Mouse (Mus musculus) heart, embryonic 14.5 days (tissue): ENCODE data around the gene Kcne4. TPM values are rescaled to one million over a fixed set of nuclear protein-coding genes. Genes with fewer than 3 reads are reported as not detected.

Experiments
- ATAC-seq: fragments of 200-750 bp; cut with Nextera tagmentation; 2 replicates; pipeline ENCODE4 v1.8.0; 2017; ENCODE audit warnings: low read depth, moderate TSS enrichment; ENCODE audit not compliant: insufficient number of reproducible peaks, insufficient read depth, low FRiP score
- H3K27ac ChIP-seq, 2 experiments: fragments of 200-500 bp in 1 of 2; fragments of 300-500 bp in 1 of 2; sonication (generic) in 1 of 2; replicated peaks in 1 of 2; 2 replicates each; pipeline ENCODE4 v1.5.1; 2012 to 2014; ENCODE audit warnings: low read depth in 2 of 2, low read length in 2 of 2, control low read depth in 1 of 2, mild to moderate bottlenecking in 1 of 2, mixed read lengths in 1 of 2; ENCODE audit not compliant: control insufficient read depth in 1 of 2, insufficient read depth in 1 of 2
- H3K27me3 ChIP-seq: fragments of 300-500 bp; sonication (generic); 2 replicates; pipeline ENCODE4 v1.6.1; 2014; ENCODE audit warnings: mild to moderate bottlenecking, low read length, control low read depth; ENCODE audit not compliant: control insufficient read depth, insufficient read depth
- H3K36me3 ChIP-seq: fragments of 300-500 bp; sonication (generic); 2 replicates; pipeline ENCODE4 v1.6.1; 2014; ENCODE audit warnings: mild to moderate bottlenecking, control low read depth, low read length, mixed read lengths; ENCODE audit not compliant: control insufficient read depth, insufficient read depth
- H3K4me1 ChIP-seq, 2 experiments: fragments of 200-500 bp in 1 of 2; fragments of 300-500 bp in 1 of 2; sonication (generic) in 1 of 2; 2 replicates each; pipeline ENCODE4 v1.6.1; 2012 to 2014; ENCODE audit warnings: low read length in 2 of 2, control low read depth in 1 of 2, mixed read lengths in 1 of 2; ENCODE audit not compliant: control insufficient read depth in 2 of 2, insufficient read depth in 2 of 2
- H3K4me2 ChIP-seq: fragments of 300-500 bp; sonication (generic); 2 replicates; pipeline ENCODE4 v1.6.1; 2014; ENCODE audit warnings: mild to moderate bottlenecking, low read length
- H3K4me3 ChIP-seq, 2 experiments: fragments of 200-500 bp in 1 of 2; fragments of 300-500 bp in 1 of 2; sonication (generic) in 1 of 2; 2 replicates each; pipeline ENCODE4 v1.5.1; 2012 to 2014; ENCODE audit warnings: low read length in 2 of 2, mild to moderate bottlenecking in 2 of 2, control low read depth in 1 of 2, low read depth in 1 of 2, moderate library complexity in 1 of 2; ENCODE audit not compliant: control insufficient read depth in 1 of 2, insufficient read depth in 1 of 2
- H3K9ac ChIP-seq: fragments of 300-500 bp; sonication (generic); 2 replicates; pipeline ENCODE4 v1.6.1; 2014; ENCODE audit warnings: mild to moderate bottlenecking, low read length
- H3K9me3 ChIP-seq: fragments of 300-500 bp; sonication (generic); 2 replicates; pipeline ENCODE4 v1.6.1; 2016; ENCODE audit warnings: low read length, control low read depth; ENCODE audit not compliant: control insufficient read depth
- WGBS: fragments of 180-500 bp; shearing (Covaris S2); extraction: QIAGEN DNeasy Blood & Tissue Kit; methylation state at CpG from one replicate; pipeline ENCODE4 v1.1.7; 2014; 5-methylcytosine and 5-hydroxymethylcytosine counted together
- polyA plus RNA-seq: library from polyadenylated mRNA; unstranded; fragments of >200 nt; fragmentation: Nextera tagmentation; extraction: Ambion mirVana; gene quantifications from 2 replicates; pipeline ENCODE4 v1.2.1, GENCODE M21; 2014

Gene Kcne4
- polyA plus RNA-seq, 1 experiment from 2014 or later: 4.2 TPM

DNA sequence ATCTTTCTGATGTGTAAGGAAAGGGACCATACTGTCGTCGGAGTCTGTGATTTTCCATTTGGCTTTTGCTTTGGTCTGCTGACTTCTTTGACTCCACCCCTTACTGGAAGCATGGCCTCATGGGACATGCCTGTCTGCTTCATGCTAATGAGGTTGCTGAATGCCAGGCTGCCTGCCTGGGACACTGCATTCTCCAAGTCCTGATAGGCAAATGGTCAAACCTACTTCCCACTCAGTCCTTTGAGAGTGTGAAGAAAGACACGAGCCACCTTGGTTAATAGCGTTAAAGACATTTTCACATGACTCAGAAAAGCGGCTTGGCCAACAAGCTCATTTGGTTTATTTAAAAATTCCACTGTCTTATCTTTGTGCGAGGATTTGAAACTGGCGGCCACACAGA lies 43.5 kb downstream of the Kcne4 start:
- H3K4me2 ChIP-seq: peak overlapping the region; percentile 34
- peaks cover 12 to 16% of the 10 kb centered on the region in 2 experiments for H3K4me1 ChIP-seq
- H3K4me3 ChIP-seq: no peak overlapping the region
- no peak overlapping the region for H3K9ac ChIP-seq
- no peaks in the 10 kb centered on the region for H3K27me3 ChIP-seq
- H3K36me3 ChIP-seq: no peaks in the 10 kb centered on the region
- WGBS: 25% methylated on average over 7 of the region's 7 CpGs
- H3K9me3 ChIP-seq: no peaks in the 10 kb centered on the region
- ATAC-seq: peak; percentile 47; the same call in 1 of the 2 replicates
- peak overlapping the region; percentile 61 to 64 for H3K27ac ChIP-seq

DNA sequence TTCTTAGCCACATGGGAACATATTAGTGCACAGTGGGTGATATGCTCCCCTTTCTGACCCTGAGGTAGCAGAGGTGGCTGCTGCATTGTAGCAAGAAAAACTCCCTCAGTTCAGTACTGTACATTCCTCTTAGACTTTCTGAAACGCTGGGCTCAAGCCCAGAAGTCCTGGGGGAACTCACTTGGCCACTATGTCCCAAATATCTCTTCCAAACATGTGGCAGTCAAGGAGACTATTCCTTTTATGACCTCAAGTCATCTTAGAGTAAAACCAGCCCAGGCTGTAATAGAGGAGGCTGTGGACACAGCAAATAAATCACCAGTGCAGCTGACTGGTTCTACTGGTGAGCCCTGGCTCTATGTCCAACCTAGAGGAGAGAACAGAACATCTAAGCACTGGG lies 45.7 kb downstream of the Kcne4 start:
- Histone ChIP-seq H3K4me3 (no peak overlapping the region), H3K4me2 (no peak overlapping the region), H3K4me1 (peaks cover 16 to 20% of the 10 kb centered on the region in 2 experiments), H3K9me3 (no peaks in the 10 kb centered on the region), H3K36me3 (no peaks in the 10 kb centered on the region), H3K27ac (no peak overlapping the region), H3K27me3 (no peaks in the 10 kb centered on the region), H3K9ac (no peak overlapping the region)
- ATAC-seq: 0 out of 2 replicates have a peak, but pooled peaks have one; percentile 4
- WGBS: 67% methylated on average over 1 of the region's 1 CpGs

DNA sequence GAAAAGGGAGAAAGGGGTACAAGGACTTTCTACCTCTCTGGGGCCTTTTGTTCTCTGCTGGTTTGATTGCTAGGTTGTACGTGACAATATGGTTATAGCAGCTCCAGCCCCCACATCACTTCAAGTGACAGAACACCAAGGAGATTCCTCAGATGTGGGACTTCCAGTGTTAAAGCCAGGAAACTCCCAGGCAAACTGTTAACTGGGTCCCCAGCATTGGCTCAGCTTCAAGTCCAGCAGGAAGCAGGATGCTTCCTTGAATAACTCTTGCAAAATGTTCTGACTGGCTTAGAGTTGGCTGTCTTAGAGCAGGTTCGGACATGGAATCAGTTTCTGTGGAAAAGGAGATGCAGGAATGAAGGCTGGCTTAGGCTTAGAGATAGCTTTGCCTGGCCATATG lies 47.3 kb downstream of the Kcne4 start:
- no peak; the same call in 1 of the 2 replicates for ATAC-seq
- Histone ChIP-seq H3K4me1 (peaks cover 16 to 20% of the 10 kb centered on the region in 2 experiments), H3K9ac (no peak overlapping the region), H3K27ac (peak overlapping the region; percentile 70 to 80), H3K27me3 (no peaks in the 10 kb centered on the region), H3K9me3 (no peaks in the 10 kb centered on the region), H3K4me3 (no peak overlapping the region), H3K4me2 (no peak overlapping the region), H3K36me3 (no peaks in the 10 kb centered on the region)
- 45% methylated on average over 2 of the region's 2 CpGs for WGBS

DNA sequence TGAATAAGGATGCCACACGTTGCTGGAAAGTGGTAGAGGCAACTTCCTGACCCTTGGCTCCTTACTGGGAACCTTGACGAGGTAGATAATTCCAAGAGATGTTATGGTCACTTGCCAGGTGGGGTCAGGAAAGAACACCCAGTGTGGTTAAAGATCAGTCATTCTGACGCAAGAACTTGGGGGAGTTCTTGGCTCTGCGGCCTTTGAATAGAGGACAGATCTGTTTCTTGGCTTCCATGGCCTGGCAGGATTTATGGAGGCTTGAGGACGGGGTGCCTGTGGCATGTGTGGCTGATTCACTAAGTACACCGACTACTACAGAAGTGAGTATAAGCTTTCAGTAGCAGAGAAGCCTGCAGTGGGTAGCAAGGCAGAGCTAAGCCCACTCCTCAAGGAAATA lies 47.8 kb downstream of the Kcne4 start:
- peaks cover 16 to 20% of the 10 kb centered on the region in 2 experiments for H3K4me1 ChIP-seq
- H3K36me3 ChIP-seq: no peaks in the 10 kb centered on the region
- H3K4me2 ChIP-seq: no peak overlapping the region
- no peak overlapping the region for H3K9ac ChIP-seq
- 65% methylated on average over 6 of the region's 6 CpGs for WGBS
- H3K27me3 ChIP-seq: no peaks in the 10 kb centered on the region
- peak overlapping the region; percentile 70 to 80 for H3K27ac ChIP-seq
- H3K9me3 ChIP-seq: no peaks in the 10 kb centered on the region
- no peak overlapping the region for H3K4me3 ChIP-seq
- ATAC-seq: no peak

DNA sequence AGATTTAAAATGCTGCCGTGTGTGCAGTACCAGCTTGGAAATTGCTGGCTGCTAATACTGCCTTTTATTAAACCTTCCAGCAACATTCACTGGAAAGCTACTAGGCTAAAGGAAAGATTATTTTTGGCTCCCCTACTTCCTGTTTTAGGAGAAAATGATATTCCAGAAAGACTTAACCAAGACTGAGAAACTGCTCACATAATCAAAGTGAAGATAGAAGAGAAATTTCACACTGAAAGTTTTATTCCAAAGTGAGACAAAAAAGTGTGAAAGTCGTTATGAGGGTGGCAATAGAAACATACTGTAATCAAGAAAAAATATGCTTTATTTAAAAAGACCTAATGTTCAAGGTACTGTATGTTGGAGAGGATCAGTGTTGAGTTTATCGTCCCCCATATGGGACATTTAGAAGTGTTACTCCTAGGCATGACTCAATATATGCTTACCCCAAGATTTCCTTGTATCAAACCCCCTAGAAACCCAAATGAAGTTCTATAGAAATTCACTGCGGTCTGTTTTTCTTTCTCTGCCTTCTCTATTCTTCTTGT lies 48.3 kb downstream of the Kcne4 start:
- no peak for ATAC-seq
- Histone ChIP-seq H3K4me2 (no peak overlapping the region), H3K4me3 (no peak overlapping the region), H3K36me3 (no peaks in the 10 kb centered on the region), H3K27me3 (no peaks in the 10 kb centered on the region), H3K27ac (peak overlapping the region; percentile 70 to 80), H3K9ac (no peak overlapping the region), H3K9me3 (no peaks in the 10 kb centered on the region), H3K4me1 (peaks cover 16 to 20% of the 10 kb centered on the region in 2 experiments)
- WGBS: 66% methylated on average over 4 of the region's 4 CpGs

DNA sequence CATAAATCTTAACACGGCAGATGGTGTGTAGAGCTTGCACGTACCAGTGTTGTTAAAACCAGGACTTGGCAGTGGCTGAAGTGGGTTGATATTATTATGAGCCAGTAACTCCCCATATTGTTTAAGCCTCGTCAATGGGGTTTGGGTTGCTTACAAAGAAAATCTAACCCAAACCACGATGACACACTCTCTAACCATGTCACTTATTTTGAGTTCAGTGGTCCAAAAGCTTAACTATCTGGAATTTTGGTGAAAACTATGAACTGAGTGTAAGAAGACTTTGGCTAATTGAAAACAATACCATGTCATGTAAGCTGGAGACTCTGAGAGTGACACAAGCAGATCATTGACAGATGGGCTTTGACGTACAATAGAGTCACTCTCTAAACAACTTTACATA lies 49.4 kb downstream of the Kcne4 start:
- no peaks in the 10 kb centered on the region for H3K27me3 ChIP-seq
- 91% methylated on average over 5 of the region's 5 CpGs for WGBS
- no peak overlapping the region for H3K4me3 ChIP-seq

DNA sequence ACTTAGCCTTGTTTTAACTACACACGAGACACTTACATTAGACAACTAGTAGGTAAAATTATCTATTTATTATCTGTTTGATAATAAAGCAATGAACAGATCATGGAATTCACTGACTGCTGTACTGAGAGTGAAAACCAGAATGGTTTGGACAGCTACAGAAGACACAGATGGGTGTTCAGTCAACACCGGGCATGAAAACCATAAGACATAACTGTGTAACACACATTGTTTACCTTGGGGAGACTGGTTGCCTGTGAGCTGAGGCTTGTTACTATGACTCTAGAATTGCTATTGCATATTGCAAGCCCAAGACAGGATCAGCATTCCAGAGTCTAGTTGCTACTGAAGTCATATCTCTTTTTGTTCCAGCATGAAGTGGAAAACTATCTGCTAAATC lies 49.9 kb downstream of the Kcne4 start:
- Histone ChIP-seq H3K4me1 (peaks cover 14 to 20% of the 10 kb centered on the region in 2 experiments), H3K4me3 (no peak overlapping the region), H3K27ac (no peak overlapping the region), H3K9me3 (no peaks in the 10 kb centered on the region), H3K36me3 (no peaks in the 10 kb centered on the region), H3K4me2 (no peak overlapping the region), H3K9ac (no peak overlapping the region), H3K27me3 (no peaks in the 10 kb centered on the region)
- ATAC-seq: no peak
- WGBS: 72% methylated on average over 2 of the region's 2 CpGs

More for the DNA sequence above, 49.4 kb downstream of the Kcne4 start:
- Histone ChIP-seq H3K4me2 (no peak overlapping the region), H3K9me3 (no peaks in the 10 kb centered on the region), H3K9ac (no peak overlapping the region), H3K36me3 (no peaks in the 10 kb centered on the region), H3K4me1 (peaks cover 14 to 20% of the 10 kb centered on the region in 2 experiments), H3K27ac (no peak overlapping the region)
- no peak for ATAC-seq
